Mouse (Mus musculus) urinary bladder, postnatal 4 days (tissue): ENCODE measurements around the gene Ppp1r3d.
A peak's percentile ranks its signal among the peaks of the same experiment; 100 is the strongest.

Experiments used
- DNase-seq, 2 experiments: peaks; one replicate each; pipeline ENCODE4 v3.0.0; 2021 to 2022; ENCODE audit warnings: low spot score in 2 of 2

Ppp1r3d gene

GRCm38 (mm10) chr2:178415150-178415448 is 827 bp upstream of the Ppp1r3d start:
- DNase-seq = peak in 1 of 2 experiments; percentile 43

- DNase-seq = no peak
Measured at GRCm38 (mm10) chr2:178413481-178414260, 601 bp downstream of the Ppp1r3d start.

DNA sequence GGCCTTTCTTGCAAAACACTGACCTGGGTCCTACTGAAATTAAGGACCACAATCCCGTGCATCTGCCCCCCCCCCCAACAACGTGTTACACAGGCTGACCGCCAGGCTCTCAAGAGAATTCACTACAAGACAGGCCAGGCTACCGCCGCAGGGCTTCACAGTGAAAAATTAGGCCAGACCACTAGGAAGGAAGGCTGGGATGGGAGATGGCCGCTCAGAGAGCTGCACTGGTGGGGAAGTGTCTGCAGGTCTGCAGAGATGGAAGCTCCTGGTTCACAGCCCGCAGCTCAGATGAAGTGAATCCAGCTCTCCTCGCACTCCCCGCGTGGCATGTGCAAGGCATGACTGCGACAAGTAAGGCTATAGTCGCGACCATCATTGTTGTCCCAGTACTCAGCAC is 1.2 kb downstream of the Ppp1r3d start:
- peak in 1 of 2 experiments; percentile 17 for DNase-seq

- peak in 1 of 2 experiments; percentile 18 for DNase-seq
Measured at GRCm38 (mm10) chr2:178412598-178412997, 1.7 kb downstream of the Ppp1r3d start.

- DNase-seq = no peak
Measured at GRCm38 (mm10) chr2:178410286-178410685, 4.0 kb downstream of the Ppp1r3d start.

DNA sequence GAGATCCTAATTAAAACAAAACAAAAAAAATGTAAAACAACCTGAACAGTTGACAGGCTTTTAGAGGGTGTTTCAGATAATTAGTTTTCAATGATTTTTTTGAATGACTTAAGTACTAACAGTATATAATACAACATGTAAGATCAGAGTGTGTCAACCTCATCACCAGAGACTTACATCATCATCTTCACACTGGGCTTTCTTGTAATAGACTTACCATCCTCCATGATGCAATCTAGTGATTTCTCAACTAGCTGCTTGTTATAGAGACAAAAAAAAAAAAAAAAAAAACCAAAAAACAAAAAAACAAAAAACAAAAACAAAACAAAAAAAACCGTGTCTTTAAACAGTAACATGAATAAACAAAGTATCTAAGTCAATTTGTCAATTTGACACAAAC is 5.2 kb downstream of the Ppp1r3d start:
- DNase-seq = no peak

DNA sequence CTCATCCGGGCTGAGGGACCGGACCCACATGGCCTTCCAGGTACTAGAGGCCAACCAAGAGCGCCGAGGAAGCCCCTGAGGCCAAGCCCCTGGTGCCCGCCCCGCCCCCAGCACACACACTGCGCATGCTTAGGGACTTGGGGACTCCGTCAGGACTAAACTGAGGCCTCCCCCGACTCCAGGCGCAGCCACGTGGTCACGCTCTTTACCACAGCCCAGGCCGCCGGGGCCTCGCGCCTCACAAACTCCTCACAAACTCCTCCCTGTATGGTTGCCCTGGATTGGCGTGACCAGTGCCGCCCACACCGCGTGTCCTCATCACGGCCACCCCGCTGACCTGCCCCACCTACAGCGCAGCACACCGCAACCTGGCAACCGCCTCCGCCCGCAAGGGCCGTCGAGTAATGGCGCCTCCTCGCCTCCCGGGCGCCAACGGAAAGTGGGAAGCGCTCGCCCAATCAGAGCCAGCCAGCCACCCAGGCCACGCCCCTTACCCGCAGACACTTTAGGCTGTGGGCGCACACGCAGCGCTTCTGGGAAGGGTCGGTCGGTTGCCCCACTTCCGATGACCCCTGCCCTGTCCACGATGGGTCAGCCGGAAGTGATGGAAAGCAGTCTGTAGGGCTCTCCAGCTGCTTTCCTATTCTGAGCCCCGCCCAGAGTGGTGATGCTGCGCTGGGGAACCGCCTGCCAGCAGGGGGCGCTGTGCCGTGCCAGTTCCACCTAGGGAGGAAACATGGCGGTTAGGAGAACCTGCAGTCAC is 7.0 kb downstream of the Ppp1r3d start, which contains the start of gene Sycp2:
TSS of gene Sycp2 (minus strand) at position 633 of the 763 bp plus-strand sequence.
- DNase-seq = no peak
